ENCODE assay signal across 16 mouse cellular contexts in the genomic region with DNA sequence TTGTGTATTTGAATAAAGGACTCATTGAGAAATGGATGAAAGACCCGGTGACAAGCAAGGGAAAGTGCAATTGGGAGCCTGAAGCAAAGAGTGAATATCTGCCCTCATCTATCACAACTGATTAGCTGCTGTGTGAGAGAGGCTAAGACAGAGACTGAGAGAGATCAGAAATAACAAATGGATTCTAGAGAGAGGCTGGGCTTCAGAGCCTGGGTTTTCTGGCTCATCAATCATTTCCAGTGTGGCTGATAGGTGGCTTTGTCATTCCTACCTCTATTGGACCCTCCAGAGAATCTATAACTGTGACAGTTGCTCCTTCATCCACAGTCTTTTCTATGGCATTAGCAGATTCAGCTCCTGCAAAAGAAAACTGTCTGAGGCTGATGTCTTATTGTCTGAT.
"Had no signal": no experiment of that assay in that cellular context is flagged by ENCODE, and none has a peak within 500 bp of the region (broad histone marks: within the 10 kb centered on the region; RNA-seq: fewer than 3 reads in every experiment).

No protein-coding gene starts in this region.

- H3K9me3 ChIP-seq: liver, embryonic 13.5 days; neural tube, embryonic 12.5 days; neural tube, embryonic 15.5 days had no signal

- H3K9ac ChIP-seq: liver, embryonic 13.5 days; neural tube, embryonic 12.5 days; neural tube, embryonic 15.5 days had no signal

- DNase-seq: kidney, postnatal 14 days; kidney, postnatal 4 days; layer of hippocampus, adult 9-11 months; liver, embryonic 13.5 days; lung, adult 2 months; lung, postnatal 14 days; lung, postnatal 4 days; midbrain, embryonic 14.5 days; right cerebral cortex, adult 18-20 months; right cerebral cortex, postnatal 14 days; right cerebral cortex, postnatal 4 days; thymus, postnatal 25 days had no signal

- H3K4me2 ChIP-seq: liver, embryonic 13.5 days; midbrain, embryonic 11.5 days; neural tube, embryonic 12.5 days; neural tube, embryonic 15.5 days had no signal

- H3K4me1 ChIP-seq: liver, embryonic 13.5 days; neural tube, embryonic 12.5 days; neural tube, embryonic 15.5 days had no signal

- H3K36me3 ChIP-seq: liver, embryonic 13.5 days; neural tube, embryonic 12.5 days; neural tube, embryonic 15.5 days had no signal

- H3K27ac ChIP-seq: liver, embryonic 13.5 days; neural tube, embryonic 12.5 days; neural tube, embryonic 15.5 days; stomach, postnatal 0 days had no signal

- H3K27me3 ChIP-seq: liver, embryonic 13.5 days; neural tube, embryonic 12.5 days; neural tube, embryonic 15.5 days had no signal

- H3K4me3 ChIP-seq: liver, embryonic 13.5 days; neural tube, embryonic 12.5 days; neural tube, embryonic 15.5 days had no signal
